Mouse (Mus musculus) cerebral cortex, adult 2 months (tissue): ENCODE measurements around the gene Dcx.

Experiments used
- WGBS: fragments of 180-500 bp; shearing (Covaris S2); methylation state at CpG from one replicate; pipeline ENCODE4 v1.1.7; 2018; 5-methylcytosine and 5-hydroxymethylcytosine counted together

The Dcx gene

DNA sequence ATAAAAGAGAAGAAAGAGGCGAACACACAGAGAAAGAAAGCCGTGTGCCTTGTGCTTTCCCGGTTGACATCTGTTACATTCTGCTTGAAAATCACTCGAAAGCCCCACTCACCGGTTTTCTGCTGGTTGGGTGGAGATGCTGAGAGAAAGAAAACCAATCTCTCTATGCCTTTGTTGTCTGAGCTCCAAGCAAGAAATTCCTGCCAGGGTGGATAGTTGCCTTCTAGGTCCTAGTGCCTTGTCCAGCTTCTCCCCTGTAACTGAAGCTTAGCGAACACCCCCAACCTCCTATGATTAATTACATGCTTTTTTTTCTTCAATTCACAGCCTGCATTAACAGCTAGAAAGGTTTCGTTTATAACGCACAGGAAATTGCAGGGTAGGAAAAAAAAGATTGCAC lies at the start of gene Dcx:
Gene Dcx, minus strand, starts transcription at position 354 of the 400 bp plus-strand sequence.
- 11% methylated on average over 8 of the region's 8 CpGs for WGBS

DNA sequence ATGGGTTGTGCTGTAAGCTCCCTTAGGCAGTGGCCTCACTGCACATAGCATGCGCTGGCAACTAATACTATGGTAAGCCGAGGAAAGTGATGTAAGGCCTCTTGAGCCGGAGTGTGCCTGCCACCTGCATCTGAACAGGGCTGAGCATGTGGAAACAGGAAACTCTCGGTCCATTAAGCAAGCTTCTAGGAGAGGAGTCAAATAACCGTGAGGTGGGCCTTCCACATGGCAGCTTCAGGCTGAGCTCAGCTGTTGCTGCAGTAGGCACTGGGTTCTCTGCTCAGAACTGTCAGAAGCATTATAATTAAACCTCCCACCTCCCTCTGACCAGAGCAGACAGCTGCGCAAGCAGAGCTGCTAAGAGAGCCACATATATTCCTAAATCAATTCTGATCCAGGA lies 33.1 kb upstream of the Dcx start:
- WGBS, result 57% methylated on average over 6 of the region's 6 CpGs

DNA sequence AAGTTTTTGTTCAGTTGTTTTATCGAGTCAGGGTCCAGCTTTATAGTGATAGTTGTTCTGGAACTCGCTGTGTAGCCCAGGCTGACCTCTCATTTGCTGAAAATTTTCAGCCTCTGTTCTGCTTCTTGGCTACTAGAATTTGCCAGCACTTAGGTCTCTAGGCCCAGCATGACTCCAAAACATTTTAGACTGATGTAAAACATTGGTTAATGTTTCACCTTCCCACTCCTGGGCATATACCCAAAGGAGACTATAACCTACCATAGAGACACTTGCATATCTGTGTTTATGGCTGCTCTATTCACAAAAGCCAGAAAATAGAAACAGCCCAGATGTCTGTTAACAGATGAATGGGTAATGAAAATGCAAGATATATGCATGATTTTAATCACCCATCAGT lies 560 bp upstream of the Dcx start:
- WGBS, result 24% methylated on average over 2 of the region's 2 CpGs

DNA sequence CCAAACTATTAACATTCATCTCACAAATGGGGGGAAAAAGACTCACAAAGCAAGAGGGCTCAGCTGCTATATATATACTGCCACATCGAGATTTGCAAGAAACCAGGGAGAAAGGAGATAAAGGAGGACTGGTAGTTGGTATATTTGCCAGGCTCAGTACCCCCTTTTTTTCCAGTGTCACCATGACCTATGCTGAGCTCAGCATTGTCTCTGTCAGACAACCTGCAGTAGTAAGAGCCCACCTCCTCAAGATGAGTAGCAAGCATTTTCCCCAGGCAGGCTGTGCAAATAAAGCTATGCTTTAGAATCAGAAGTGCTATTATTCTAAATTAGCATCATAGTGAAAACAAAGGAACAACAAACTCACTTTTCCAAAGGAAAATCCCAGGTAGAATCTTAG lies 581 bp downstream of the Dcx start:
- WGBS, result 15% methylated on average over 1 of the region's 1 CpGs

DNA sequence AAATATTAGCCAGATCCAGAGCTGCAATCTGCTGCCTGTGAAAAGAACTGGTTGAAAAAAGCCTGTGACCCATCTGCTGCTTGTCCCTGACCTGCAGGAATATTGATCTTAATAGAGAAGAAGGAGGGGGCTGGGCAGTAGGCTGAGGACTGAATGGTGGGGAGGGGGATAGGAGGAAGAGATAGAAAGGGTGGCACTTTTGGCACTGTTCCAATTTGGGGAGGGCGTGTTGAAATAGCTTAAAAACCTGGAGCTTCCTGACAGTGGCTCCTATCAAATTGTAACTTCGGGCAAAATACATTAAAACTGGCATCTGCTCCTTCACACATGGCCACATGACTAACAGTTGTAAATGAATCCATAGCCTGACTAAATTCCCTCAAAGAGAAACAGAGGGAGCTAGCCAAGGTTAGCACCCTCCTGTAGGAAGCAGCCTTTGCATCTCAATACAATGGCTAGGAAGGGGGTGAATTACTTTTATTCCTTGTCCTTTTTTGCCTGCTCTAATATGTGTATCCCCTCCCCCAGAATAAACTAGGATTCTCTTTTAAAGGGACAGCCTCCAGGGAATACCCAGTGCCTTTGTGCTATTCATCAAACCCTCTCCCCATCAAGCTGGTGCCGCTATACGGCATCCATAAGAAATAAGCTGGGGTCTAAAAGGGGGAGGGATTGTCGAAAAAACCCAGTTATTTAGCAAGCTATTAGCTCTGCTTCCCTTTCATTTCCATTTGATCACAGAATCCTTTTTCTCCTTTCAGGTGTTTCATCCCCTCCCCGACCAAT lies 1.5 kb downstream of the Dcx start:
- WGBS, result 14% methylated on average over 6 of the region's 6 CpGs

DNA sequence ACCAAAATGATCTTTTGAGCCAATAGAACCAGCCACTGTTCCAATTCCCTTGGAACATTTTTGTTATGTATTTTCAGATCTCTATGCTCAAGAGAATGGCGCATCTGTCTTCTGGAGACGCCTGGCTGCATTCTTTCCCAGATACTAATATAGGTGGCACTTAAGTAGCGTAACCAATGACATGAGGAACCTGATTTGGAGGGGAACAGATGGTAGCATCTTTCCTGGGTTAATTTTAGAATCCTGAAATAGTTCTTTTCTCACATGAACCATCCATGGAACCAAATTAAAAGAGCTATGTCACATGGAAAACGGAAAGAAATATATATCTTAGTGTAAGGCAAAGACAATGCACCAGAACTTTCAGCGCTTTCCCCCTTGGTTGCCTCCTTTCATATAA lies 11.0 kb downstream of the Dcx start:
- WGBS, result 52% methylated on average over 5 of the region's 5 CpGs

DNA sequence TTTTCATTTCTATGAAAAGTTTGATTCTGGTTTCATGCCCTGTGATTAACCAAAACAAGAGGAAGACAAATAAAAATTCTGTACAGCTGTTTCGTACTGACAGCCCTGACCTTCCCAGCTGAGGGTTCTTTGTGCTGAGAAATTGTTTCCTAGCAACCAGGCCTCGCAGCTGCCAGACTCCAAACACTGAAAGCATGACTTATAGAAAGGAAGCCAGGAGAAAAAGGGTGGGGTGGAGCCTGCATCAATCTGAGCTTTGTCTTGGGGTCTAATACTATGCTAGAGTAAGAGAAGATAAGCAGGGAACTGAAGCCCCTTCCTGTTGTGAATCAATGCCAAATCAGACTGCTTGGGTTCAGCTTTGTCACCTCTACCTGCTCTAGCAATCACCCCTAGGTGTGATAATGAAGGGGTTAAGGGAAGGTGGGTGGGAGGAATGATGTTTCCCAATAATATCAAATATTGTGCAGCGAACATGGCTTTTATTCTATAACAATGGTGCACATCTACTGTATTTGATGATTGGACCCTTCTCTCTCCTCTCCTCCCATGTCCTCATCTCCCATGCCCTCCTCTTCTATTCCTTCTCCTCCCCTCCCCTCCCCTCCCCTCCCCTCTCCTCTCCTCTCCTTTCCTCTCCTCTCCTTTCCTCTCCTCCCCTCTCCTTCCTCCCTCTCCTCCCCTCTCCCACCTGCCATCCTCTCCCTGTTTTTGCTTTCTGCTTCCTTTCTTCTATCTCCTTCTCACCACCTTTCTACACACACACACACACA lies 26.2 kb downstream of the Dcx start:
- 13% methylated on average over 3 of the region's 3 CpGs for WGBS

DNA sequence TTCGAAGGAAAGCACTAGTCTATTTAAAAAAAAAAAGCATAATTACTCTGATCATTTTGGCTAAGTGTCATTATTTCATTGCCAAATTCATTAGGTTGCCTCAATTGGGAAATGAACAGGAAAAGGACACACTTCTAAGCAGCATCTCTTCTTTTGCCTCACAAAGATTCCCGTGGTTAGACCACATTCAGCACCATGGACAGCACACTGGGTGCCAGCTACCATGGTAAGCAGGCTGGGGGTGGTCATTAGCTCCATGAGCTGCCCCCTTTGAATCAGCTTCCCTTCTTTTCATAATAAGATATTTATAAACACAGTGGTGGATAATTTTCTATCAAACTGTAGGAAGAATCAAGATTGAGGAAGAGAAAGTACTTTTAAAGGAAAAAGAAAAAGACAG lies 28.4 kb downstream of the Dcx start:
- 28% methylated on average over 2 of the region's 2 CpGs for WGBS

DNA sequence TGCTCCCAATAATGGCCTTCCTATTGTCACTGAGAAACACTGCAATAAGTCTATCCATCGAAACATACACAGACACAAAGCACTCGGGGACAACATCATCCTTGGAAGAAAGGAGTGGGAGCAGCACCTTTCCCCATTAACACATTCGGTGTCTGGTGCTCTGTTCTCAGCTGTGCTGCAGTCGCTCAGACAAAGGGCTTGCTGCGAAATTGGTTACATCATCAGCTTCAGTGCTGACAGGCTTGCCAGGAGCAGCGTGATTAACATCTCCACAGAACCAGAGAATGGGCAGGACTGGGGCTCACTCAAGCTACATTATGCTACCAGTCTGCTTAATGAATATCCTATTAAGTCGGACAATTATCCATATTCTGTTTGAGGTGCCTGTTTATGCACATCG lies 30.8 kb downstream of the Dcx start:
- WGBS, result 13% methylated on average over 8 of the region's 8 CpGs

DNA sequence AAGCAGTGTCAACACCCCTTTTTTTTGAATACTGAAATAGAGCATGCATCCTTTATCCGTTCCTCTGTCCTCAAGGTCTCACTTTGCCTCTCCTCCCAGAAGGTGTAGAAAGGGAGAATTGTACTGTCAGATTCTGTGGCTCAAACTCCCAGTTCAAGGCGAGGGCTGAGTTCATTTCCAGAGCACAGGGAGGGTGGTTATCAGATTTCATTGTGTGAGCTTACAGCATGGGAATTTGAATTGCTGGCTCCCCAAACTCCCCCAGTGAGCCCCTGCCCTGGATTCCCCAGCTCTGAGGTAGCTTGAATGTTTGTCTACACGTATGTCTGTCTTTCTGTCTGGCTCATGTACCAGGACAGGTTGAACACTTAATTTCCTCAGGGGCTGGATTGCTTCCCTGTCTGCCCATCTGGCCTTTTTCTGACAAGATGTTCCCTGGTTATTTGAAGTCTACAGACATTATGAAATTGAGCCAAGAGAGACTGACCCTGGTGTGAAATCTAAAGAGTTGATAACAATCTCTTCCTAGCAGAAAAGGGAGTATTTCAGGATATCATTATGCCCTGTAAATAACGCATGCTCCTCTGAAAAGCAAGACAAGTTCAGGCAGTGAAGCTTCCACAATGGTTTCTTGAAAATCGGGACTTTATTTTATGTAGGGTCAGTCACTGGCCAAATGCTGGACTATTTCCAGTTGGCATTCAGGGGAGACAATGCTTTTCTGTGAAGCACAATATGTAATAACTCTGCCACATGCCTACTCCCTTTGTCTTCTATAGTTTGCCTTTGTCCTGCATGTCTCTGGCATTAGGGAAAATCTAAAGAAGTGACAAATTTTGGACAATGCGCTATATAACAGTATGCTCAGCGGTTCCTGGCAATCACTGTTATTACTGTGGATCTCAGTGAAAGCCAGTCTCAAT lies 35.5 kb downstream of the Dcx start:
- 38% methylated on average over 7 of the region's 7 CpGs for WGBS

DNA sequence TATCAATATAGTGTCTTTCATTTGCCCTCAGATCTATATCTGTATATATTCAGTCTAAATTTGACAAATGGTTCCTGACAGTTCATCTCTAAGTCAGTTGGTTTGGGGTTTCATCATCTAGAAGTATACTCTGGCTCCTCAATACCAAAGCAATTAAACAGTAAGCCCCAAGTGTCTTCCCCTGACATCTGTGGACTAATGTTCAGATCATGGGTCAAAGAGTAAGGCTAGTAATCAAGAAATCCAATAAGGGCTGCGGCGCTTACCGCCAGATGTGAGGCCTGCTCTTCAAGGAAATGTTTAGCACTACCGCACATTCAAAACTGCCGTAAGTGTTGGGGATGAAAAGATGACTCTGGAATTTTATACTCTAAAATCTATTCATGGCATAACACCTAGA lies 36.2 kb downstream of the Dcx start:
- 66% methylated on average over 5 of the region's 5 CpGs for WGBS

DNA sequence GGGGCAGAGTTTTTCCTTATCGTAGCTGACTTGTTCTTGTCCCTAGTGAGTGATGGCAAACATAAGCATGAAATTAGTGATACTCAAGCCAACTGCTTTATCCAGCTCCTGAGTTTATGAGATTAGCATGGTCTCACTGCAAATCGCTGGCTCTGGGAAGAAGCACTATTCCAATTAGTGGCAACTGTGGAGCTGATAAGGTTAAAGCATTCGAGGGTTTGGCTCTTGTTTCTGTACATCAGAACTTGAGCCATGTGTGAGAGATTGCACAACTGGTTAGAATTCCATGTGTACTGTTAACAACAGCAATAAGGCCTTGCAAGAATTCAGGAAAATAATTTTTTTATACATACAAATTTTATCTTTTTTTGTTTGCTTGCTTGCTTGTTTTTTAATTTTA lies 39.9 kb downstream of the Dcx start:
- WGBS, result 43% methylated on average over 3 of the region's 3 CpGs

DNA sequence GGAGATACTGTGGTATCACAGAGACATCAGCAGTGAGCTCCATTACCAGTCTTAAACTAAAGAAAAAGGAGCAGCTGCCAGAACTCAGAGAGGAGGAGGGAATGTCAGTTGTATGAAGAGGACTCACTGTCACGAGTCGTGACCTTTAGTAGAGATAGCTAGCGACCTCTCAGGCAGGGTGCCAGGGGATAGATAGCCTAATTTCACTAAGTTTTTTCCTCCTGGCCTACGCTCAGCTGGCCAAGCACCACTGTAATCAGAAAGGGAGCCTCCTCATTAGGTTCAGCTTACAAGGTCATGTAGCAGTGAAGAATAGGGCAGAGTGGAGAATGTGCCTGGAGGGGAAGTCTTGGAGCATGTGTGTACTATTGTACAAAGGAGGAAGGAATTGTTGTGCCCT lies 47.3 kb downstream of the Dcx start:
- WGBS, result 56% methylated on average over 4 of the region's 4 CpGs

DNA sequence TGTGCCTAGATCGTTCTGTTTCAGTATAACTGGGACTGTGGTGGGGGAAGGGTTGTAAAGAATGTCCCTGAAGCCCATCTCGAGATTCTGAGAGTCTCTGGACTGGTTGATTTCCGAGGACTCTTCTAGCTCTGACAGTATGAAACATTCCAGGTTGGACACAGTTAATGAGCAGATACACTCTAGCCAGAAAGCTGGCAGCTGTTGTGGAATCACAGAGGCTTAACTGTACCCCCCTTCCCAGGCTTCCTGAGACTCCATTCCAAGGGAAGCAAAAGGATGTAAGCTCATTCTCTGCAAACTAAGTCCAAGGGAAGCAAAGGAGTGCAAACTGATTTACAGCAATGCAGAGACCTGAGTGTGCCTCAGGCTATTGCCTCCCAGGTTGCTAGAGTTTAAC lies 48.2 kb downstream of the Dcx start:
- 30% methylated on average over 3 of the region's 3 CpGs for WGBS

DNA sequence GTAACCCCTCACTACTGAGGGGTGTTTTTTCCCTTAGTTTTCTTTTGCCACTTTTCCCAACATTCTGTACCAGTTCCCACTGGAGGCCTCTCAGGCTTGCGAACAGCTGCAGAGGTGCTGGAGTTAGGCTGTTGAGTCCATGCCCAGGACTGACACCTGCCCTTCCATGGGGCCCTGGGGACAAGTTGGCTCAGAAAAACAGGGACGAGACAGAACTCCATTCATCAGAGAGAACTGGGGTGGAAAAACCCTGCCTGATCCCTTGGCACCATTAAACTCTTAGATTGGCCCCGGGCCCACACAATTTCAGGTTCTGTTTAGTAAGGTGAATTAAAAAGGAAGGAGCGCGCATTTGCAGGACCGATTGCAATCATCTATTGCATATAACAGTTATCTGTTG lies 48.8 kb downstream of the Dcx start:
- 61% methylated on average over 6 of the region's 6 CpGs for WGBS

DNA sequence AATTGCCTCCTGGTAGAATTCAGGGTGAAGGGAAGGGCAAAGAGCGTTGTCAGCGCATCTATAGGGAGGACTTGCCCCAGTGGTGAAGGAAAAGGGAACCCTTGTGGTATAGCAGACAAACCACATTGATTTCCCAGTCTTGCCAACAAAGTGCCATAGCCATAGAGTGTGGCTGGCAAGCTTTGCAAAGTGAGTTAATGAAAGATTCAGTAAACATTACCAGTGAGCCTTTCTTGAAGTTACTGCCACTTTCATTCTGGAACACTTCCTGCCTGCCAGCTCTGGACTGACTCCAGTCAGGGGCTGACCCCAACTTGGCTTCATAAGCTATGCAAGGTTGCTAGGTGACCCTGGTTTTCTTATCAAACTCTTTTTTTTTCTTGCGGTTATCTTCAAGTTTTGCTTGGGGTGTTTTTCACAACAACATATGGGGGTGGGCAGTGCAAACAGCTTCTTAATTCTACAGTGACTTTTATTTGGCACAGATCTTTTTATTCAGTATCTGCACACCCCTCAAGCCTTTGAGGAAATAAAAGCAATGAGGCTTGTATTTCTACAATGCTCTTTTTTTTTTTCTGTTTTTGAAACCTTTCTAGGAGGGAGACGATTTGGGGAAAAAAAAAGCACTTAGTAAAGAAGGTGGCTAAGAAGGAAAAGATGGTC lies 51.2 kb downstream of the Dcx start:
- WGBS, result 42% methylated on average over 4 of the region's 4 CpGs

DNA sequence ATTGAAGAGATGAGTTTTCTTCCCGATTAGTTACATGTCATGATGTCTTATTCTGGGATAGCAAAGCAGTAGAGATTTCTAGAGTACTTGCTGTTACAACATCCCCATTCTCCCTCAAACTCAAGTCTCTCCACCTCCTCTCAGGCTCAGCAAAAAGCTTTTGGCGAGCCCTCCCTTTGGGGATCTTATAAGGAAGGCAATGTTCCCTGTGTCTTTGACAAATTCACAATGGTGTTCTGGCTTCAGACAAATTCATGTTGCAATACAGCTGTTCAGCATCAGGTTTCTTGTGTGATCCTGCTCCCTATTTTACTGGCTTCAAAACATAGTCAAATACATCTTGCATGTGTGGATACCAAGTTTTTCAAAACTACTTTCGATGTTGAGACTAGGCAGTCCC lies 53.5 kb downstream of the Dcx start:
- WGBS, result 74% methylated on average over 3 of the region's 3 CpGs

DNA sequence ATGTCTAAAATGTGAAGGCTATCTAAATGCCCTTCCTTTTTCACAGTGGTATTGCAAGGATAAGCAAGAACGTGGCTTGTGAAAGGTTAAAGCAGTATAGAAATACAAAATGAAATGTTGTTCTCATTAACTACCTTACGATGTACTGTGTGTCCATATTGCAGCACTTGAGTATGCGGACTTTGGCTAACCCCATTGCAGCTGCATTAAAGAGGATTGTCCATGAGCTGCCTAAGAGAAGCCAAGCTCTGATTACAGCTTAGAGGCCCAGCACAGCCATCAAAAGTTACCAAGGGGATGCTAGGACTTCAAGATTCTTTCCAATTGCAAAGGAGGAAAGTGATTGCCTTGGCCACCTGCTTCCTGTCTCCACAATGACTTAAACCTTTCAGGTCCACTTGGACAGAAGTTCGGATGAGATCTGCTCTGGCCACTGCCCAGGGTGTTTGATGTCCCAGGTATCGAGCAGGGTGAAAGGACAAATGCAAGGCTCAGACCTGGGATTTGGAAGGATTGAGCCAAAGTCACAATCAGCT lies 65.9 kb downstream of the Dcx start:
- 88% methylated on average over 5 of the region's 5 CpGs for WGBS

DNA sequence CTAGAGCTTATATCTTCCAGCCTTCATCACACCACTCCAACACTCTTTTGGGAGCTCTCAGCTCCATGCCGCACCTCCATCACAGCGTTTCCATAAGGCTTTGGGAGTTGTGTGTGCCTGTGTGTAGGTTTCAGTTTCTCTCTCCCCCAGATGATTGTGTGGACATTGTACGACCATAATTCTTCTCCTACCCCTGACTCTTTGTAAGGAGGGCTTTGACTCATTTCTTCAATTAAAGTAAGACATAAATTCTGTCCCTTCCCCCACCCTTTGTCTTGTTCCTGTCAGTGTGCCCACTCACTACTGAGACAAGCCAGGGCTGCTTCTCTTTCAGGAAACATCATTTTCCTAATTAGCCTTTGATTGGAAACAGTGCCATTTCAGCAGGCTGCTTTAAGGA lies 81.8 kb downstream of the Dcx start:
- 74% methylated on average over 3 of the region's 3 CpGs for WGBS

DNA sequence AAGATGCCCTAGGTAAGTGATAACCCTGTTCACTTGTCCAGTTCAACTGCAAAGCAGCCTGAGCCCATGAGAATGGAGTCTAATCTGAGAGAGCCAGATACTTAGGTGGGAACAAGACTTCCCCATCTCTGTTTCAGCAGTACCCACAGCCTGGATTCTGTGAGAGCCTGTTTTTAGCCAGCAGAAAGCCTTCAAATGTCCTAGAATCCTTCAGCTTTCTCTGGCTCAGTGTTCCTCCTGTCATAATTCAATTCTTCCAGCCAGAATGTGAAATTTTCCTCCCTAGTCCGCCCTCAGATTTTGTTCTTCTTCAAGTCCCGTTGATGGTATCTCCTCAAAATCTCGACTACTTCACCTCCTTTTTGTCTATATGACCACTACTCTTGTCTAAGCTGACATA lies 83.1 kb downstream of the Dcx start:
- WGBS, result 51% methylated on average over 3 of the region's 3 CpGs

DNA sequence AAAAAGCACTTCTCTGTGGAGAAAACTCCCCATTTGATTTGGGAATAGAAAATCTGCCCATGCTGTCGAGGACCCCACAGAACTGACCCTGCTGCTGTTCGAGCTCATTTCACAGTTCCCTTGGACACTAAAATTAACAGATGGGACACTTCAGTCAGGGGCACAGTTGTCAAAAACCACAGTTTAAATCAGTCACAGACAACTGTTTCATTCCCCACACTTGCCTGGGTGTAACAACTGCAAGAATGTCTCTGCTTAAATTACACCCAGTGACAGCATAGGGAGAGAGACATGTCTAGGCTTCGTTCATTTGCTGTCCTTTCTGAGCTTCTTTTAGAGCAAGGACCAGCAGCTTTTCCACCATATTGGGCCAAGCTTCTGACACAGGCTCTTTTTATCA lies 86.5 kb downstream of the Dcx start:
- WGBS, result 52% methylated on average over 3 of the region's 3 CpGs

DNA sequence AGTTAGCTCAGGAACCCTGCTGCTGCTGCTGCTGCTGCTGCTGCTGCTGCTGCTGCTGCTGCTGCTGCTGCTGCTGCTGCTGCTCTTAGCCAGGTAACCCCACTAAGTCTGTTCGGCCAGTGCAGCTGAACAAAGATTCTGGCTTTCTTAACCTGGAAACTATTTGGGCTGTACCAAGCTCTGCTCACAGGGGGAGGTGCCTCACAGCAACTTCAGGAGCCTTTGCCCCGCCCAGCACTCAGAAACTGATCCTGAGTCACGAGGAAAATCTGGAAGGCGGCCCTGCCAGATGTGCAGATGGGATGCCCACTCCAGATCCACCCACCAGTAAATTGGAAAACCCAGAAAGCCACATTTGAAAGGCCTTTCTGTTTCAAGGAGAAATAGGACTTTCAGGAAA lies 105.9 kb downstream of the Dcx start, which contains the start of gene Capn6:
Gene Capn6, minus strand, starts transcription at position 203 of the 400 bp plus-strand sequence.
- WGBS, result 45% methylated on average over 4 of the region's 4 CpGs
